In the genomic region with DNA sequence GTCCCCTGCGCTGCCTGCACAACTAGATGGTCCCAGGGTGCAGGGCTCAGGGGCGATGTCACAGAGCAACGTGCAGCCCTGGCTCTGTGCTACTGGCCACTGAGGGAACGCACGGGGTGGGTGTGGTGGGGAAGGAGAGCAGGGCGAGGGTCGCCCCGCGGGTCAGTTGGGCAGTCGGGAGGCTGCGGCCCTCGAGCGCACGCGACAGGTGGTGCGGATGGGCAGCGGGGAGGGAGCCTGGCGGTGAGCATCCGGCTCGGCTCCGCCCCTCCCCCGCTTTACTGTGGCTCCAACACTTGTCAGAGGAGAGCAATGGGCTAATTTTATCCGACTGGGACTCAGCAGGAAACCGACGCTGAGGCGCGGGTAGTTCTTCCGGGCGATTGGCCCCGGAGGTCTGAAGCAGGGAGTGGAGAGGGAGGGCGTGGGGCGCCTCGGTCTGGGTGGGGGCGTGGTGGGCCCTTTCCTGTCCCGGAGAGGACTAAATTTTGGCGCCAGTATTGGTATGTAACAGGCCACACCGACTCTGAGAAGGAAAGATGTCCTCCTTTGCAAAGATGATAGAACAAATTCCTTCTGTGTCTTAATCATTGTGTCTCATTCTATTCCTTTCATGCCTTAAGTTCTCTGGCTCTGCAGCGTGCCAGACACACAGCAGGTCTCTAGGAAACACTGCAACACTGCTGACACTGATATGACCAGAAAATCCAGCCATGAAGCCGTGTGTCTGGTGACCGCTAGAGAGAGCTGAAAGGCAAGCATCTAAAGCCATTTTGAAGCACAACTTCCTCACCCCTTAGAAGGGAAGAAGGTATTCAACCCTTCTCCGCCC, we compare ENCODE assay signal across 8 mouse cellular contexts.
DNase-seq lines count a peak whose midpoint lies in the region; ATAC-seq and TF ChIP-seq lines count a peak whose summit lies in the region.

No protein-coding gene starts in this region.

- peak; percentile 29 for DNase-seq in MEL (ENCODE audit: low read depth, low spot score)
- peak; percentile 7 for DNase-seq in c-Kit-positive CD71-positive TER-119-positive erythroid progenitor cells, embryonic 14.5 days (ENCODE audit: low spot score)
- DNase-seq in heart, postnatal 14 days = peak; percentile 63 to 66
- peak; percentile 70 to 80 for DNase-seq in kidney, postnatal 4 days
- DNase-seq in thymus, adult 18-20 months = peak; percentile 33 to 51

- H3K4me2 ChIP-seq in forebrain, embryonic 15.5 days (replicated peaks) = peak overlapping the region; percentile 83
- peak overlapping the region; percentile 70 for H3K4me2 ChIP-seq in liver, embryonic 15.5 days
- H3K4me2 ChIP-seq in neural tube, embryonic 12.5 days (replicated peaks) = peak overlapping the region; percentile 76

- peak overlapping the region in 1 of 2 experiments; percentile 25; a peak in 1 of 4 replicates for H3K4me3 ChIP-seq in MEL (ENCODE audit: control insufficient read depth in 1 of 2, insufficient read depth in 1 of 2, low read depth in 2 of 2, low read length in 2 of 2)
- H3K4me3 ChIP-seq in forebrain, embryonic 15.5 days = peak overlapping the region; percentile 48
- H3K4me3 ChIP-seq in liver, embryonic 15.5 days (replicated peaks) = peak overlapping the region; percentile 40
- peak overlapping the region; percentile 41 for H3K4me3 ChIP-seq in neural tube, embryonic 12.5 days

- no peaks in the 10 kb centered on the region for H3K9me3 ChIP-seq in MEL (replicated peaks; ENCODE audit: insufficient read depth, low read length)
- H3K9me3 ChIP-seq in forebrain, embryonic 15.5 days = no peaks in the 10 kb centered on the region
- H3K9me3 ChIP-seq in liver, embryonic 15.5 days (replicated peaks) = no peaks in the 10 kb centered on the region
- no peaks in the 10 kb centered on the region for H3K9me3 ChIP-seq in neural tube, embryonic 12.5 days

- H3K27ac ChIP-seq in MEL (ENCODE audit: control insufficient read depth, low read depth, low read length) = no peak overlapping the region
- H3K27ac ChIP-seq in forebrain, embryonic 15.5 days (replicated peaks) = peak overlapping the region; percentile 74
- H3K27ac ChIP-seq in liver, embryonic 15.5 days (replicated peaks) = 0 out of 2 replicates have a peak overlapping the region, but pooled peaks have one; percentile 9
- no peak overlapping the region for H3K27ac ChIP-seq in neural tube, embryonic 12.5 days

- no peaks in the 10 kb centered on the region for H3K79me2 ChIP-seq in MEL (ENCODE audit: control insufficient read depth, insufficient read depth, low read length, poor library complexity)

- 1% methylated on average over 25 of the region's 41 CpGs for WGBS in forebrain, embryonic 15.5 days
- WGBS in liver, embryonic 15.5 days (ENCODE audit: insufficient replicate concordance) = under 1% methylated on average over 39 of the region's 41 CpGs
- WGBS in neural tube, embryonic 12.5 days = 1% methylated on average over 40 of the region's 41 CpGs

- no peaks in the 10 kb centered on the region for H3K4me1 ChIP-seq in MEL (ENCODE audit: control insufficient read depth in 1 of 2, insufficient read depth in 2 of 2, low read length in 2 of 2)
- peaks cover 10% of the 10 kb centered on the region; the same call in 1 of the 2 replicates for H3K4me1 ChIP-seq in forebrain, embryonic 15.5 days
- no peaks in the 10 kb centered on the region for H3K4me1 ChIP-seq in liver, embryonic 15.5 days (replicated peaks)
- no peaks in the 10 kb centered on the region for H3K4me1 ChIP-seq in neural tube, embryonic 12.5 days

- TF ChIP-seq RAD21 in MEL (IDR thresholded peaks at IDR 0.05; ENCODE audit: low read depth, low read length) = no peak; the same call in 1 of the 2 replicates

- TF ChIP-seq EP300 in MEL (IDR thresholded peaks at IDR 0.05; ENCODE audit: low read depth in 1 of 2, low read length in 2 of 2) = no peak

- no peak for TF ChIP-seq POLR2A in MEL (IDR thresholded peaks at IDR 0.05; ENCODE audit: control insufficient read depth in 1 of 2, insufficient read depth in 1 of 2, low read depth in 1 of 2, low read length in 2 of 2, poor library complexity in 1 of 2)

- peak; percentile 77 for ATAC-seq in forebrain, embryonic 15.5 days (replicated peaks)
- ATAC-seq in liver, embryonic 15.5 days (ENCODE audit: insufficient read depth) = peak; percentile 67
- peak; percentile 78 for ATAC-seq in neural tube, embryonic 12.5 days (ENCODE audit: low FRiP score, low read depth)

- H3K36me3 ChIP-seq in MEL (ENCODE audit: control insufficient read depth in 1 of 2, insufficient read depth in 2 of 2, low read length in 2 of 2) = no peaks in the 10 kb centered on the region
- H3K36me3 ChIP-seq in forebrain, embryonic 15.5 days = no peaks in the 10 kb centered on the region
- H3K36me3 ChIP-seq in liver, embryonic 15.5 days (replicated peaks) = no peaks in the 10 kb centered on the region
- no peaks in the 10 kb centered on the region for H3K36me3 ChIP-seq in neural tube, embryonic 12.5 days

- peak overlapping the region; percentile 14; the same call in 1 of the 2 replicates for H3K9ac ChIP-seq in MEL (ENCODE audit: control insufficient read depth, low read depth, low read length, poor library complexity, severe bottlenecking)
- H3K9ac ChIP-seq in forebrain, embryonic 15.5 days (replicated peaks) = peak overlapping the region; percentile 54
- no peak overlapping the region for H3K9ac ChIP-seq in liver, embryonic 15.5 days
- H3K9ac ChIP-seq in neural tube, embryonic 12.5 days = peak overlapping the region; percentile 38

- no peaks in the 10 kb centered on the region for H3K27me3 ChIP-seq in MEL (ENCODE audit: control insufficient read depth in 1 of 2, insufficient read depth in 2 of 2, low read length in 2 of 2)
- peaks cover 38% of the 10 kb centered on the region for H3K27me3 ChIP-seq in forebrain, embryonic 15.5 days
- peaks cover 84% of the 10 kb centered on the region for H3K27me3 ChIP-seq in liver, embryonic 15.5 days
- peaks cover 55% of the 10 kb centered on the region for H3K27me3 ChIP-seq in neural tube, embryonic 12.5 days (replicated peaks)

- intact Hi-C loops in heart, postnatal 14 days (cut with DNase I) = loop anchor here (1.0 to 5.0 kb wide), 2 partner anchors 127 to 150 kb away; a partner anchor contains a TSS

- TF ChIP-seq CTCF in MEL (IDR thresholded peaks at IDR 0.05 in 2 of 3, conservative IDR thresholded peaks at IDR 0.05 in 1 of 3; ENCODE audit: control insufficient read depth in 1 of 3, insufficient read depth in 1 of 3, low read depth in 2 of 3, low read length in 3 of 3, poor library complexity in 1 of 3, severe bottlenecking in 1 of 3) = peak in 1 of 3 experiments; percentile 4; a peak in 1 of 6 replicates

TF ChIP-seq in MEL, 35 proteins besides CTCF, POLR2A, EP300 and RAD21:
- TF ChIP-seq MAX (IDR thresholded peaks at IDR 0.05; ENCODE audit: low read length) (no peak), ZMIZ1 (IDR thresholded peaks at IDR 0.05; ENCODE audit: low read depth, low read length) (no peak), POLR2AphosphoS2 (IDR thresholded peaks at IDR 0.05; ENCODE audit: low read length) (no peak), CHD2 (IDR thresholded peaks at IDR 0.05; ENCODE audit: low read length) (no peak), ZKSCAN1 (IDR thresholded peaks at IDR 0.05; ENCODE audit: low read depth, low read length) (no peak), UBTF (IDR thresholded peaks at IDR 0.05; ENCODE audit: borderline replicate concordance, insufficient read depth, low read depth, low read length) (no peak), MAFK (IDR thresholded peaks at IDR 0.05; ENCODE audit: borderline replicate concordance, low read depth, low read length) (no peak), HCFC1 (IDR thresholded peaks at IDR 0.05; ENCODE audit: low read depth, low read length) (no peak), GABPA (IDR thresholded peaks at IDR 0.05; ENCODE audit: low read depth, low read length) (no peak), MEF2A (IDR thresholded peaks at IDR 0.05; ENCODE audit: extremely low read depth, insufficient replicate concordance, low read depth, low read length, poor library complexity, severe bottlenecking) (no peak), MAZ (IDR thresholded peaks at IDR 0.05; ENCODE audit: low read depth, low read length) (no peak), GATA1 (IDR thresholded peaks at IDR 0.05; ENCODE audit: low read depth, low read length) (no peak), ETS1 (IDR thresholded peaks at IDR 0.05; ENCODE audit: low read depth, low read length) (no peak), KAT2A (conservative IDR thresholded peaks at IDR 0.05; ENCODE audit: low read depth, low read length) (no peak), MYC (IDR thresholded peaks at IDR 0.05; ENCODE audit: low read depth, low read length) (no peak)

Comparison
In these comparisons a context has a peak if more than half of its experiments do, and no peak if none do; other contexts are left out.
1. DNase-seq: peak in every context shown above with its lines; median percentile 75 in kidney, postnatal 4 days; 64 in heart, postnatal 14 days; 42 in thymus, adult 18-20 months; 29 in MEL; 7 in c-Kit-positive CD71-positive TER-119-positive erythroid progenitor cells, embryonic 14.5 days.
2. H3K27ac ChIP-seq: peak in forebrain, embryonic 15.5 days (single experiment) and liver, embryonic 15.5 days (single experiment); none in MEL (single experiment) and neural tube, embryonic 12.5 days (single experiment).
3. Peak in every context shown above with its lines, with median percentiles within 50 percentile points of each other: ATAC-seq and H3K4me2 ChIP-seq.